Mouse (Mus musculus): ENCODE measurements around the gene Thap7.
"Not testable (repeated sequence)": the region's sequence is repeated elsewhere in the genome, so short reads cannot be mapped to it uniquely, and the experiment has no call there.

The Thap7 gene

GRCm38 (mm10) chr16:17530640-17531288 lies at the start of gene Thap7:
Thap7 (minus strand) TSS chr16:17531136.
- peak; percentile 94 for DNase-seq

GRCm38 (mm10) chr16:17576825-17577215 lies 45.9 kb upstream of the Thap7 start:
- DNase-seq, result no peak

GRCm38 (mm10) chr16:17575870-17576824 lies 45.2 kb upstream of the Thap7 start:
- peak; percentile 78 for DNase-seq

- DNase-seq, result no peak
These were observed 35.2 kb upstream of the Thap7 start for GRCm38 (mm10) chr16:17566186-17566585.

DNA sequence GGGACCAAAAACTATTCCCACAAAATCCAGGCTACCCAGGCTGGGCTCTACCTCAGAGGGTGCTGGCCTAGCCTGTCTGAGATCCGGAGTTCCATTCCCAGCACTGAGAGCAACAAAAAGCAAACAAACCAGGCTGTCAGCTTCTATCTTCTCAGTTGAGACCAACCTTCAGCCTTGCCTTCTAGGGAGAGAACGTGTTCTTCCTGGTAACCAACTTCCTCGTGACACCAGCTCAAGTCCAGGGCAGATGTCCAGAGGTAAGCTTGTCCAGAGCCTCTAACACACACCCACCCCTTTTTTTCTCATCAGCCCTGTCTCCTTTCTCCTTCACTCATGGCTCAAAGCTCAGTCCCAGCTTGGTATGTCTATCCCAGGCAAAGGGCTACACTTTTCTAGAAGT lies 33.8 kb upstream of the Thap7 start:
- DNase-seq, result no peak

DNA sequence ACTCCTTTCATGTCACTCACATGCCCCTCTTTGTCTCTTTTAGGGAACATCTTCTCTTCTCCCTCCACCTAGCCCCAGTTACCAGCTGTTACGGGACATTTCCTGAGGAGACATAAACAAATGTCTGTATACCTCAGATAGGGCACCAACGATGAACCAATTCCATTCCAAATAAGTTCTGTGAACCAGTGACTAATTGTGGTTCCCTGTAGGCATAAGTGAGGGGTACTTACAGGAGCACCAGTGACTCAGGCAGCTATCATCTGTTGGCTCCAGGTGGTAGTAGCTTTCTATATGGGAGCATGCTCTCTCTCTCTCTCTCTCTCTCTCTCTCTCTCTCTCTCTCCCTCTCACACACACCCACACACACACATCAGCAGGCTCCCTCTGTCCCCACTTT lies 33.3 kb upstream of the Thap7 start:
- DNase-seq, result no peak

DNA sequence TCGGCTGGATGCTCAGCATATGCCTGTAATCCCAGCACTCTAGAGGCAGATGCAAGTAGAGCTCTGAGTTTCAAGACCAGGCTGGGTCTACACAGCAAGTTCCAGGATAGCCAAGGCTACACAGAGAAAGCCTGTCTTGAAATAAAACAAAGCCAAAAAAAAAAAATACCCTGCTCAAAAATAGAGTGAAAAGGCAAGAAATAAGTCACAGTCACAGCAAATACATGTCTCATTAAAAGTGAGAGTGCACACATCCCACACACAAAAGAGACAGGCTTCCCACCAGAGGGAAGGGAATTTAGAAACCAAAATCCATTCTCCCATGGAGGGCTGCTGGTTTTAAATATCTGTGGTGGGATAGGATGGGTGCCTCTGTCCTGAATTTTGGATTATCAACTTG lies 32.6 kb upstream of the Thap7 start:
- no peak for DNase-seq

- no peak for DNase-seq
These were observed 30.8 kb upstream of the Thap7 start, which contains the start of gene P2rx6 for GRCm38 (mm10) chr16:17561751-17562208. P2rx6 (plus strand) TSS chr16:17561885.

GRCm38 (mm10) chr16:17561128-17561750 lies 30.3 kb upstream of the Thap7 start, which contains the start of gene Lrrc74b:
Lrrc74b (minus strand) TSS chr16:17561247.
- no peak for DNase-seq

GRCm38 (mm10) chr16:17559396-17560027 lies 28.6 kb upstream of the Thap7 start:
- DNase-seq, result no peak

DNA sequence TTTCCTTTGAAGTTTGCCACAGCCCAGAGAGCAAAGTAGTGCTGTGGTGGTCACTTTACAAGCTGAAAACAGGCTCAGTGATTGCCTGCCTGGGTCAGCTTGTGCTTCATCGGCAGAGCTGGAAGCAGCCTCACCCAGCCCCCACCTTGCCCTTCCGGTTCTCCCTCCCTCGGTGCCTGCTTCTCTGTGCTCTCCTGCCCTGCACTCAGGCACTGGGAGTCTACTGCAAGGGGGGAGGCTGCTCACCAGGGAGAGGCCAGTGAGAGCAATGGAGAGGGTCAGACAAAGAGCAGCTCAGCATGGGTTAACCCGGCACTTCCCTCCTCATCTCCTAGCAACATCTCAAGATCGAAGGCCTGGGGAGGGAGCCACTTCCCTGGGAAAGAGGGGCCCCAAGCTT lies 27.9 kb upstream of the Thap7 start:
- no peak for DNase-seq

DNA sequence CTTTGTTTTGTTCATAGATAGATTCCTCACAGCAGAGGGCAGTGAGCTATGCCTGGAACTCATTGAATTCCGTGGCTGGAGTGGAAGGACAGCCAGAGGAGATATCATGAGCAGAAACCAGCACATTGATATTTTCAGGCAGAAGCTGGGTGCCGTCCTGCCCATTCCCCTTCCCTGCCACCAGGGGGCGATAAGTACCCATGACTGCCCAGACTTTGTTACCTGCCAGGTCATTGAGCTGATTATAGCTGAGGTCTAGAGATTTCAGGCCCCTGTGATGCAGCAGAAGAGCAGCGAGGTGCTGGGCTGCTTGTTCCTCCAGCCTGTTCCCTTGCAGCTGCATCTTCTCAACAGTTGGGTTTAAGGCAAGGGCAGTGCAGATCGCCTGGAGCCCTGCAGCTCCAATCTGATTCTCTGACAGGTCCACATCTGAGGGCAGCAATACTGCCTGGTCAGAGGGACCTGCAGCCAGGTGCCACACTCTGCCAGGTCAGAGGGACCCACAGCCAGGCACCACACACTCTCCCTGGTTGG lies 27.1 kb upstream of the Thap7 start:
- peak; percentile 84 for DNase-seq

- no peak for DNase-seq
These were observed 26.0 kb upstream of the Thap7 start for GRCm38 (mm10) chr16:17556907-17557306.

- no peak for DNase-seq
These were observed 25.2 kb upstream of the Thap7 start for GRCm38 (mm10) chr16:17556180-17556579.

DNA sequence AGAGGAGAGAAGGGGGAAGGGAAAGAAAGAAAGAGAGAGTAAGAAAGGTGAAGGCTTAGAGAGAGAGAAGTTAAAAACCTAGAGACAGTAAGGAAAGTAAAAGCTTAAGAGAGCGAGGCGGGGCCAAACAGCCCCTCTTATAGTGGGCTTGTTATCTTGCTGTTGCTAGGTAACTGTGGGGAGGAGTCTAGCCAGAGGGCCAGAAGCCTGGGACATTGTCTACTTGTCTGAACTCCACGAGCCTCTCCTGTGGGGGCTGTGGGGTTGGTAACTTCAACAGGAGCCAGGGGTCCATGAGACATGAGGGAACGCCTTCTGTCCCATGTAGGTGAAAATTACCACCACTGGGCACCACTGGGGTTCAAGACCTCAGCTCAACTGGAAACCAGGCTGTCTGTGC lies 23.8 kb upstream of the Thap7 start:
- DNase-seq, result not testable (repeated sequence)

GRCm38 (mm10) chr16:17553910-17554685 lies 23.2 kb upstream of the Thap7 start:
- no peak for DNase-seq

DNA sequence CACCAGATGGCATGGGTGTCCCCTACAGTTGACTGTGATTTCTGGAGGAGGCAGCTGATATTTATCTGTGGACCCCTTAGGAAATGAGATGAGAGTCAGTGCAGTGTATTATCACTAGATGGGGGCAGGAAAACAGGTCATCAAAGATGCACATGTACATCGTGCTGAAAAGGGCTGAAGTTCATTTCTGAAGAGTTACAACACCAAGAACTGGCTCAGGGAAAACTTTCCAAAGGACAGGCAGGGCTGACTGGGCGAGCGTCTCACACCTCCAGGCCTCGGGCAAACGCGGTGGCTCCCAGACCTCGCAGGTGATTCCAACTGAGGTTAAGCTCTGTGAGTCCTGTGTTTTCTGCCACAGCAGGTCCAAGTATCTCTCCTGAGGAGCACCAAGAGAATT lies 21.9 kb upstream of the Thap7 start:
- DNase-seq, result no peak

- DNase-seq, result no peak
These were observed 11.7 kb upstream of the Thap7 start for GRCm38 (mm10) chr16:17542632-17543031.

DNA sequence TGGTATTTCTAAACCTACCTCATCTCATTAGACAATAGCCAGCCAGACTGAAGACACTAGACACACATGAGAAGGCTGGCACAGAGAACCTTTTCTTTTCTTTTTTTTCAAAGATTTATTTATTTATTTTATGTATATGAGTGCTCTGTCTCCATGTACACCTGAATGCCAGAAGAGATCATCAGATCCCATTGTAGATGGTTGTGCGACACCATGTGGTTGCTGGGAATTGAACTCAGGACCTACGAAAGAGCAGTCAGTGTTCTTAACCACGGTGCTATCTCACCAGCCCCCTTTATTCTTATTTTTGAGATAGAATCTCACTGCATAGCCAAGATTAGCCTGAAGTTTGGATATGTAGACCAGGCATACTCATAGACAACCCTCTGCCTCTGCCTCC lies 5.6 kb upstream of the Thap7 start:
- no peak for DNase-seq

DNA sequence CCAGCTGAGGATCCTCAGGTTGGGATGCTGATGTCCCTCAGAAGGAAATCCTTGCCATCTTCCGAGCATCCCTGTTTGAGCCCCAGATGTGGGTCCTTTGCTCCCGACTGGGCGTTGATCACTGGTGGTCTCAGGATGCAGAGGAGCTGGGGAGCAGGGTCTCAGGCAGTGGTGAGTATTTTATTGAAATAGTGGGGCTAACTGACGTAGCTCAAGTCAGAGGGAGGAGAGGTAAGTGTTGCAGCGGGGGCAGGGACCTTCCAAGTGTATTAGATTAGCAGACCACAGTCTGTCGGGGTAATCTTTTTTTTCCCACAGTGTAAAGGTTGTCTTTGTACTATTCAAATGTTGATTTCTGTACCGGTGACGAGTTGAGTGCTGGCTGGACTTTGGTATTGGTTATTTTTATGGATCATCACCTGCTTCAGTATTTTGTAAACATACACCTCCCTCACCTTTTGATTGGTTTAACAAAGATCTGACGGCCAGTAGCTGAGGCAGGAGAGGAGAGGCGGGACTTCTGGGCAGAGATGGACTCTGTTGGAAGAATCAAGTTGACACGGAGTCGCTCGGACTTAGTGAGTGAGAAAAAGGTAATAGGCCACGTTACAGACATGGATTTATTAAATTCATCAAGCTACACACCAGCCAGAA lies 1.9 kb upstream of the Thap7 start:
- DNase-seq, result no peak

DNA sequence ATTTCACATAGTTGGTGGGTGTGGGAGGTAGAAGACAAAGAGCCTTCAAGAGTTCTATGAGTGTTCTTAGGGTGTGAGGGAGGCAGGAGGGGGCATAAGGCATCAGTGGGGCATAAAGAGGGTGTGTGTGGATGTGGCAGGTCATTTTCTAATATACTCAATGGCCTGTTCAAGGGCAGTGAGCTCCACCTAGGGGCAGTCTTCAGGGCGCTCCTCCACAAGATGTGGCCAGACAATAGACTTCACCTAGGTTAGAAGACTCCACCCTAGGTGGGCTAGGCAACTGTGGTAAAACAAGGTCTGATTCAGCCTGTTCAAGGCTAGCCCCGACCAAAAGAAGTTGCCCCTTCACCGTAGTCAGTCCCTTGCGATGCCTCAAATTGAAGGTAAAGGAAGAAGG lies 1.3 kb upstream of the Thap7 start:
- DNase-seq, result peak; percentile 35

All from cerebellum, adult 8-10 months (tissue).